Mouse (Mus musculus) right cerebral cortex, adult 2 months (tissue): ENCODE data around the gene Mospd3.
A peak's percentile ranks its signal among the peaks of the same experiment; 100 is the strongest.
"Not testable (repeated sequence)": the region's sequence is repeated elsewhere in the genome, so short reads cannot be mapped to it uniquely, and the experiment has no call there.

ENCODE experiments used
- DNase-seq, 2 experiments: peaks; one replicate each; pipeline ENCODE4 v3.0.0; 2021 to 2022; ENCODE audit warnings: low spot score in 2 of 2

The Mospd3 gene

DNA sequence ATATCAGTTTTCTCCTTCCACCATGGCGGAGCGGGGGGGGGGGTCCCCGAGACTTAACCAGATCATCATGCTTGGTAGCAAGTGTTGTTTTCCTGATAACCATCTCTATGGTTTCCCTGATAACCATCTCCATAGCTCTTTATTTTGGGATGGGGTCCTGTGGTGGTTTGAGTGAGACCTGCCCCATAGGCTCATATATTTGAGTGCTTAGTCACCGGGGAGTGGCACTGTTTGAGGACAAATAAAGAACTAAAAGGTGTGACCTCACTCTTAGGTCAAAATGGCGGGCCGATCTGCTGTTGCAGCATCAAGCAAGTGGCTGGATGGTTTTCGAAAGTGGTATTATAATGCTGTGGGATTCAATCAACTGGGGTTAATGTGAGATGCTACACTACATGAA is 14.5 kb upstream of the Mospd3 start:
- DNase-seq = no peak

DNA sequence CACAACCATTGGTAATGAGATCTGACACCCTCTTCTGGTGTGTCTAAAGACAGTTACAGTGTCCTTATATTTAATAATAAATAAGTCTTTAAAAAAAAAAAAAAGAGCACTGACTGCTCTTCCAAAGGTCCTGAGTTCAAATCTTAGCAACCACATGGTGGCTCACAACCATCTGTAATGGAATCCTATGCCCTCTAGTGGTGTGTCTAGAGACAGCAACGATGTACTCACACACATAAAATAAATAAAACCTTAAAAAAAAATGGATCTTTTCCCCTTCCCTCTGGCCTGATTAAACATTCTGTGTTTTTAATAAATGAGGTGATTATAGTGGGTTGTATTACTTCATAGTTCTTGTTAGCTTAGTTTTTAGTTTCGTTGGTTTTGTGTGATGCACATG is 14.1 kb upstream of the Mospd3 start:
- DNase-seq = not testable (repeated sequence)

DNA sequence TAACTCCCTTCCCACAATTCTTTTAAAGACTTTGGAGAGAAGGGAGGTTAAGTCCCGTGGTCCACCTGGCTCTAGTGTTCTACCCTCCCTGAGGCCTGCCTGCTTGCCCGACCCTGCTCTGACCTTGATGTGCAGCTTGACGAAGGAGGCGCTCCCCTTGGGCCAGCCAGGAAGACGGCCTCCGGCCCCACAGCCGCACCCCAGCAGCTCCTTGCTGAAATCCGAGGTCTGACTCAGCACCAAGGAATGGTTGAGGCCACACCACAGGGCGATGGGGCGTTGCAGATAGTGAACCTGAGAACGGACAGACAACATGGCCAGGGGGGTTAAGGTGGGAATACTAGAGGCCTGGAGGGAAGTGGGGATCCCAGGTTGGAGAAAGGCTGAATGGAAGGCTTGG is 12.7 kb upstream of the Mospd3 start, which contains the start of gene Pcolce:
TSS of gene Pcolce (minus strand) at position 235 of the 400 bp plus-strand sequence.
- no peak for DNase-seq

DNA sequence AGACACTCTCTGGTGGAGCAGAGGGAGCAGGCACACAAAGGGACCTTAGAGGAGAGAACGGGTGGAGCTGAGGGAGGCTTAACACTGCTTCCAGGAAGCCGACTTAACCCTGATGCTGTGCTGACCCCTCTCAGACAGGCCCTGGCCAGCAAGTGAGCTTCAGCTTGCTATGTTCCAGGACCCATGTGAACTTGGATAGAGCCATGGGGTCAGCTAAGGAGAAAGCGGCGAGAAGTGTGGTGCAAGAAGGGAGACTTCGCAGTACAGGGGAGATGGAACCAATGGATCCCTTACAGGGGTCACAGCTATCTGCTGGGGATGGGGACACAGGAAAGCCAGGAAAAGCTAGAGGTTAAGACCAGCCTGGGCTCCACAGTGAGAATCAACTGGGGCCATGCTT is 12.2 kb upstream of the Mospd3 start:
- DNase-seq = no peak

DNA sequence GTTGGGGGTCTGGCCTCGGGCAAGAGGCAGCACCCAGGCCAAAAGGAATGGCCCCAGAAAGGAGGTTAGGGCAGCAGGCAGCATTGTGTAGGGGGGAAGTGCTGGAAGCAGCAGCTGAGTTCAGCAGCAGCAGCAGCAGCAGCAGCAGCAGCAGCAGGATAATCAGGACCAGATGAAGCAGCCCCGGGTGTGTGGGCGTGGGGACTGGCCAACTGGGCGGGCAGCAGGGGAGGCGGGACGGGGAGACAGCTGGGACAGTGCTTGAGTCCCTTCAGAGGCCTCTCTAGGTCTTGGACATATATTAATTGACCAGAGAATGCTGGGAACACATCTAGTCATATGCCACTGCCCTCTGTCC is 10.4 kb upstream of the Mospd3 start:
- DNase-seq = no peak

DNA sequence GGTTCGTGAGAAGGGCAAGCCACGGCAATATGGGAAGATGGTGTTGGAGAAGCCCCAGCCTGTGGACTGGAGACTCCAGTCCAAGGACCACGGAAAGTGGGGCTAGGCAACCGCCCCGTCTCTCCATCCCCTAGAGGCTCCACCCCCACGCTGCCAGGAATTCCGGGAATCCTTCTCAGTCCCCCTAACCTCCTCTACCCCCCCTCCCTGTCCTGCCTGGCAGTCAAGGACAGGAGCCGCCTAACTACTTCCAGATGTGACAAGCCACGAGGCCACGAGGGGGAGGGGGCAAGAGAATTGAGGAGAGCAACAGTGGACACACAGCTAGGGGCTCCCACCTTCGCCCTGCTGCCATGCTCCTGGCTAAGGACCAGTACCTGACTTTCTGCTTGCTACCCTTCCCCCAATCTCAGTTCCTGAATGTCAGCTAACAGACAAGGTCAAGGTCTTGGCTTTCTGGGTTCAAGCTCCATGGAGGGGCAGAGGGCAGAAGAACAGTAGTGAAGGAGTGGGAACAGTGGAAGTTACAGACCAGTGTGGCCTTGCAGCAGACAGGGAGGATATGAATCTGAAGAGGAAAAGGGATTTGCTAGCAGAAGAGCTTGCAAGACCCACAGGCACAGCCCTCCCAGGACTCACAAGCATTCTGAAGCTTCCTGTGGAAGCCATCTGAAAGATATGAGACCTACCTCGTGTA is 9.8 kb upstream of the Mospd3 start:
- no peak for DNase-seq

DNA sequence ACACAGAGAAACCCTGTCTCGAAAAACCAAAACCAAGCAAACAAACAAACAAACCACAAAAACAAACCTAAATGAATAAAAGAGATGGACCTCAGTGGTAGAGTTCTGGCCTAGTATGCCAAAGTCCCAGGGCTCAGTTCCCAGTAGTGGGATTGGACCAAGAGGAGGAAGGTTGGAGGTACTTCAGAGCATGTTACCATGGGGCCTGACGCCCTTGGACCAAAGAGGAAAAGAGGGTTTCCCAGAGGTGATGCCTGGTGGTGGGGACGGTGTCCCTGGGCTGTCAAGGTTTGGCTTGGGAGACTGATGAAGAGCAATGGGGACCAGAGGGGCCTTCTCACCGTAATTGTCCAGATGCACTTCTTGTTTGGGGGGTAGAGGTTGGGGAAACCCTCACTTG is 9.2 kb upstream of the Mospd3 start:
- DNase-seq = no peak

DNA sequence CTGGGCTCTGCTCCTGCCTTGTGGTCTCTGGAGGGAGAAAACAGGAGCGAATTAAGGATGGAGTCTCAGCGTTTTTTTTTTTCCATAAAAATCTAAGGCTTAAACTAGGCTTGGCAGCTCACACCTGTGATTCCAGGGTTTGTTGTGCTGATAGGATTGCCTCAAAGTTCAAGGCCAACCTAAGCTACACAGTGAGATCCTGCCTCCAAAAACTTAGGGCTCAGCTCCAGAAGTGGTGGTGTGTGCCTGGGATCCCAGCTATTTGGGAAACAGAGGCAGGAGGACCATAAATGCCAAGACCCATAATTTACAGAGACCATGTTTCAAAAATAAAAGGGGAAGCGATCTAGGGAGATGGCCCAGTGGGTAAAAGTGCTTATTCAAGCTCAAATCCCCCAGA is 8.4 kb upstream of the Mospd3 start:
- DNase-seq = no peak

DNA sequence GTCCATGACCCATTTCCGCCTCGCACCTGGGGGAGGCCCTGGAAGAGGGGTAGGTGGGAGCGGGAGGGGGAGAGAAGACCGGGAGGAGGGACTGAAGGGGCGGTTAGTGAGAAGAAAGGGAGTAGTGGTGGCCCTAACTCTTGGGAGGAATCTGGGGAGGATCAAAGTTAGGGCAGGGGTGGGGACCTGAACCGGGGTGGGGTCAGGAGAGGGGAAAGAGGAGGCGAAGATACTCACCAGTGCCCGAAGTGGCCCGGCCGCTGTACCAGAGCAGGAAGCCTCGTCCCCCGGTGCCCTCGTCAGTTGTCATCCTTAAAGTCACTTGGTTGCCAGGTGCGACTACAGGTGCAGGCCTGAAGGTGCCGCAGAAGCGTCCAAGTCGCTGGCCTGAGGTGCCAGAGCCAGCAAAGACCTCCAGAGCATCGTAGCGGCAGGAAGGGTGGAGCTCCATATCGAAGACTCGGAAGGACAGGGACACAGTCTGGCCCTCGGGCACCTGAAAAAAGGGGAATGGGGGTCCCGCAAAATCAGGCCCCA is 7.9 kb upstream of the Mospd3 start:
- no peak for DNase-seq

DNA sequence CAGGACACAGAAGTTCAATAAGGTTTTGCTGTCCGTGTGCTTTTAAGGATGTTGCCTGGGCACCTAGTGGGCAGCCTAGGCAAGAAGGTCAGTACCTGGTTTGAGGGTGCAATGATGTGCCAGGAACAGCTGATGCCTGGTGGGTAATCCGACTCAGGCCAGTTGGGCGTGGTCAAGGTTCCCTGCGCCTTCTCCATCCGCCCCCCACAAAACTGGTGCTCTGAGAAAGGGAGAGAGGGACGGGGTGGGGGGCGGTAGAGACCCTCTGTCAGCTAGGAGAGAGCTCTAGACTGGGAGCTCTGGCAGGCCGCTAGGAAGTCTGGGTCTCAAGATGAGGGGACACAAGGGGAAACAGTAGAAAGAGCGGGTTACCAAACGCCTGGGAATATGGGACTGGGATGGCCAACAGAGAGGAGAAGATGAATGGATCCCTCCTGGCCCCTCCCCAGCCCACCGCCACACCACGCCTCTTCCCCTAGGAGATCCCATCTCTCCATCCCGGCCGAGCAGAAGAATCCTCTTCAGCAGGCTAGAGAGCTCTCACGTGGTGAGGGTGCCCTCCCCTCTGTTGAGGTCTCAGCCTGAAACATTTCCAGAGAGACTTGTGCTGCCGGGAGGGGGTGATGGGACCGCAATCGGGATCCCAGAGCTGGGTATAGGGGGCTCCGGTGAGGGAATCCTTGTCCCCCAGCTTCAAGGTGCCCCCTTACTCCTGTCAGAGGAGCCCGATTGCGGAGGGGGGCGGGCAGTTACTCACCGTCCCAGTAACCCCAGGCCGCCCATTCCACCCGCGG is 7.2 kb upstream of the Mospd3 start:
- DNase-seq = no peak

DNA sequence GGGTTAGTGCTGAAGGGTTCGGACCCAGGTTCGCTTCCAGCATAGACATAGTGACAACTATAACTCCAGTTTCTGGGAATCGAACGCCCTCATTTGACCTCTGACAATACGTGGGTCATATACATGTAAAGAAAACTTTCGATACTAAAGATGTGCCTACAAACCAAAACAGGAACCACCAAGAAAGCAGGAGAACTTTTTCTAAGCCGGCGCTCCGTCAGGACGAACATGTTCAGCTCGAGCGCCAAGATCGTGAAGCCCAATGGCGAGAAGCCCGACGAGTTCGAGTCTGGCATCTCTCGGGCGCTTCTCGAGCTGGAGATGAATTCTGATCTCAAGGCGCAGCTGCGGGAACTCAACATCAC is 489 bp upstream of the Mospd3 start:
- DNase-seq = no peak

DNA sequence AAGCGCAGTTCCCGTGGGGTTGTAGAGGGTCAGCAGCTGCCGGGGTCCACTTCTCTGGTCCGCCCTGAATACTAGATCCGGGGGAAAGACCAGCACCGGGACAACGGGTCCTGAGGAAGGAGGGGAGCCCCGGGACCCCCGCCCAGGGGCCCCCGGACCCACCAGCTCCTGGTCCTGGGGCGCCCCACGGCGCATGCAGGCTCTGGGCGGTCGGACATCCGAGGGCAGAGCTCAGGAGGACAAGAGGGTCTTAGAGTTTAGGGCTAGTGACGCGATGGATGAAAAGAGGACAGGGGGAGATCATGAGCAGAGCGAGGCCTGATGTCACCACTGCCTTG is 608 bp downstream of the Mospd3 start:
- no peak for DNase-seq

DNA sequence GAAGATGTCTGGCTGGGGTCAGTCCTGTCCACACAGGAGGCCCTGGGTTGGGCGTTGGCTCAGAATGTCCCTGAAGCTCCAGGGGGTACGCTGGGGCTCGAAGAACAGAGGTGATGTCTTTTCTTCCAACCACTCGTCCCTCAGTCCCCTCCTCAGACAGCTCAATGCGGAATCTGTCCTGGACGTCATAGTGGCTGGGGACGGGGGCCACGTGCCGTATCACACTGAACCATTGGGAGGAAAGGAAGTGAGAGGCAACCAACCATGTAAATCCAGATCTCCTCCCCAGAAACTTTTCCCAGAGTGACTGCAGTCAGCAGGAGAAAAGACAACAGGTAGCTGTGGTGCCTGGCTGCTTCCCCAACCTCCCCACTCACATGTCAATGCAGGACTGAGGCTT is 1.3 kb downstream of the Mospd3 start:
- no peak for DNase-seq

DNA sequence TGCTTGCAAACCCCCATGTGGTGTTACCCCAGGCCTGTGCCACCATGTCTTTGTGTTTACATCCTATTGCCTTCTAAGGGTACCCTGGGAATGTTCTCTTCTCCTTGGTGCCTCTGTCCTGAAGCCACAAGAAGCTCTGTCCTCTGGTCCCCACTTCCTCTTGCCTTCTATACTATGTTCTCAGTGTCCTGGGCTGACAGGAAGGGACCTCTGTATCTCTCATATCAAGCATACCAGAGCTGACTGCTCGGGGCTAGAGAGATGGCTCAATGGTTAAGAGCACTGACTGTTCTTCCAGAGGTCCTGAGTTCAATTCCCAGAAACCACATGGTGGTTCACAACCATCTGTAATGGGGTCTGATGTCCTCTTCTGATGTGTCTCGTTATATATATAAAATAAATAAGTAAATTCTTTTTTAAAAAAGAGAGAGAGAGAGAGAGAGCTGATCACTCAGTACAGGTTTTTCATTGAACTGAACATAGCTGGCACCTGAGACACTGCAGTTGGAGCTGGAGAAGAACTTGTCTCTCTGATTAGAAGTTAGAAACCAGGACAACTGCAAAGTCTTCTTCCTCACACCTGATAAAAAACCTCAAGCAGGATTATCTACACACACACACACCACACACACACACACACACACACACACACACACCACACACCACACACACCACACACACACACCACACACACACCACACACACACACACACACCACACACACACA is 2.6 kb downstream of the Mospd3 start:
- no peak for DNase-seq

DNA sequence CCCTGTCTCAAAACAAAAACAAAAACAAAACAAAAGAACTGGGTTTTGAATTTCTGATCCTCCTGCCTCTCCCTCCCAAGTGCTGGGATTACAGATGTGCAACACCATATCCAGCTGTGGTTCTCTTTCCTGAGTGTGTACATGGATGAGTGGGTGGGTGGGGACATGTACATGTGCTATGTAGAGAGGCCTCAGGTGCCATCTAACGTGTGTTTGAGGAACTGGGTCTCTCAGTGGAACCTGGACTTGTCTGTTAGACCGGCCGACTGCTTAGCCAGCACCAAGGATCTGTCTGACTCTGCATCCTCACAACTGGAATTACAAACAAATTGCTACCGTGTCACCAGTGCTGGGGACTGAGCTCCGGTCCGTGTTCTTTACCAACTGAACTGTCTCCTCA is 3.2 kb downstream of the Mospd3 start:
- DNase-seq = no peak

DNA sequence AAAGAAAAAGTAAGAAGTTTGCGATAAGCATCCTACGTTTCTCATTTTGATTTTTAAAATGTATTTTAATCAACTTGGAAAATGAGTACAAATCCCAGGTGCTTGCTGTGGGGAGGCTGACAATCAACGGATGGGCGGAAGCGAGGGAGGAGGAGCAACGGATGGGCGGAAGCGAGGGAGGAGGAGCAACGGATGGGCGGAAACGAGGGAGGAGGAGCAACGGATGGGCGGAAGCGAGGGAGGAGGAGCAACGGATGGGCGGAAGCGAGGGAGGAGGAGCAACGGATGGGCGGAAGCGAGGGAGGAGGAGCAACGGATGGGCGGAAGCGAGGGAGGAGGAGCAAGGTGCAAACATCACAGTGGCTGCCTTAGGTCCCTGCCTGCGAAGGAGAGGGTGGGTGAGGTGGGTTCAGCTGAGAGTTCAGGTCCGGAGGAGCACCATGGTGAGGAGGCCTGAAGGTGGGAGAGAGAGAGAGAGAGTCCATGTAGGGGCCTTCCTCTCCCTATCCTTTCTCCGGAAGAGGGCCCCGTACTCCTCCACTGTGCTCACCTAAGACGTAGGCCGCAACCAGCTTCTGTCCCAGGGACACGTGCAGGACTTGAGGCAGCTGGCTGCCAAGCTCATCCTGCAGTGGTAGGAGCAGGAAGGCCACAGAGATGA is 4.1 kb downstream of the Mospd3 start:
- DNase-seq = no peak

DNA sequence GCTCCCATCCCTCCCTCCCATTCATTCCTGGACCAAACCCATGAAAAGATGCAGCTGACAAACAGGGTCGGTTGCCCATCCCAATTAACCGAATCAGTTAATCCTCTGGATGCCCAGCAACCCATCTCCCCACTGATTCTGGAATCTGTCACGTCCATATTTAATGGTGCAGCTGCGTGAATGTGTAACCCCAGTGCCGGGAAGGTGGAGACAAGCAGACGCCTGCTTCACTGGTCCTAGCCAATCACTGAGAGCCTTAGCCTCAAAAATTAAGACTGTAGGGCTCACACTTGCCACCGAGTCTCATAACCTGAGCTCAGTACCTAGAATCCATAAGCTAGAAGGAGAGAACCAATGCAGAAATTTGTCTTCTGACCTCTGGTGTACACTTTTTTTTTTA is 4.9 kb downstream of the Mospd3 start:
- no peak for DNase-seq

DNA sequence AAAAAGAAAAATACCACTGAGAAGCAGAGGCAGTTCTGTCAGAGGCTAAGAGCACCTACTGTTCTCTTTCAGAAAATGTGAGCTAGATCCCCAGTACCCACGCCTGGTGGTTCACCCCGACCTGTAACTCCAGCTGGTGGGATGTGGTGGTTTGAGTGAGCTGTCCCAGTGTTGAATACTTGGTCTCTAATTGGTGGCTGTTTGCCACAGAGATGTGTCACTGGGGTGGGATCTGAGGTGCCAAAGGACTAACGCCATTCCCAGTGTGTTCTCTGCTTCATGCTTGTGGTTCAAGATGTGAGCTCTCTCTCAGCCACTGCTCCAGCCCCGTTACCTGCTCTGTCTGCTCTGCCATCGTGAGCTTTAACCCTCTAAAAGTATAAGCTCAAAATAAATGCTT is 10.4 kb downstream of the Mospd3 start:
- DNase-seq = no peak

DNA sequence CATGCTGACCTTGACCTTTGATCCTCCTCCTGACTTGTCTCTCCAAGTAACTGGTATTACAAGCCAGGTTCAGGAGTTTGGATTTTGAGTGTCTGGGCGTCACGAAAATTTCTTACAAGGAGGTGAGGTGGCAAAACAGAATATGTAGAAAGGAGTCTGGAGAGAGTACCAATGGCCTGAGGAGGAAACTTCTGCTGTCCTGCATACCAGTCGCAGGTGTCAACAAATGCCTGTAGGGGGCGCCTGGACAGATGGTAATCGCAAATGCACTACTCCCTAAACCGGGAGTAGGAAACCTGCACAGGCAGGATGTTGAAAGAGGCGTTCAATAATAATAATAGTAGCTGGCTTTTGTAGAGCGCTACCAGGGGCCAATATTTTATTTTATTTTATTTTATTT is 15.9 kb downstream of the Mospd3 start:
- peak; percentile 62 to 79 for DNase-seq

DNA sequence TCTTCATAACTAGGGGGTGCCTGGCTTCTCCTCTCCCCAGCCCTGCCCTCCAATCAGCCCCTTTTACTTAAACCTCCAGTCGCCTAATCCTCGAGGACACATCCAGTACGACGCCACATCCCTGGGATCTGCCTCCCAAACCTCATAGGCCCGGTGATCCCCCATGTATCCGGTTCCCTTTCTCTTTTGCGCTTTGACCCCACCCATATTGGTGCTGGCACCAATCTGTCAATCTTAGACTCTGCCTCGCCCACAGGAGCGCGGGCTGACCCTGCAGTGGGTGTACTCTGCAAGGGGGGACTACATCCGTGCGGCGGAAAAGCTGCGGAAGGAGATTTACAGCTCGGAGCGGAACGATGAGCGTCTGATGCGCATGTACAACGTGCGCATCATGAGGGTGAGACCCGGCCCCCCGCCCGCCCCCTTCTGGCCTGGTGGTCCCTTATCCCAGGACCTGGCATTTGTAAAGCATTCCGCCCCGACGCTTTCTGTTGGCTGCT is 17.1 kb downstream of the Mospd3 start:
- peak in 1 of 2 experiments; percentile 55 for DNase-seq

DNA sequence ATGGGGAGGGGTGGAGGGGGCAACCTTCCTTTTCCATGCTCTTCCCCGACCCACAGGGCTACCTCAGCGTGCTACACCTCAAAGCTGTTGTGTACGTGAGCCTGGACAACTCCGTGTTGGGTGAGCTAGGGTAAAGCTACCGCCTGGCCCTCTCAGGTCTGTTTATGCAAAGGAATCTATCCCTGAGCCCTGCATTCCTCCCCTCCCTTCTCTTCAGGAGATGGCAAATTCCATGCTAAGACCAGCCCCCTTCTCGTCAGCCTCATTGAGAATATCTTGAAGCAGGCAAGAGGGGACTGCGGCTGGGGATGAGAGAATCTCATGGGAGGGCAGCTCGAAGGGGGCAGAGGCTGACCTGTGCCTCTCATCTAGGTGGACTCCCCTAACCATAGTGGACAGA is 18.2 kb downstream of the Mospd3 start:
- DNase-seq = no peak

DNA sequence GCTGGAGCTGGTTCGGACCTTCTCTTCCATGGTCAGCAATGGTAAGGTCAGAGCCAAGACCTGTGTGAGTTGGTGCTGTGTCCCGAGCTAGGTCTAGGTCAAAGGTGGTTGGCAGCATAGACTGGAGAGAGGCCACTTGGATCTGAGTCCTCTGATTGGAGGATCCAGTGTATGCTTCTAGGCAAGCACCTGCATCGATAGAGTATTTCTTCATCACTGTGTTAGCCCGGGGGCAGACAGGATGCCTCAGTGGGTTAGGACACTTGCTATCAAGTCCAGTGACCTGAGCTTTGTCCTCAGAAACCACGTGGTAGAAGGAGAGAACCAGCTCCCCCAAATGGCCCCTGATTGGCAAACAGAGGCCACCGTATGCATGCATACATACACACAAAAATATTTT is 20.6 kb downstream of the Mospd3 start:
- no peak for DNase-seq
